Mouse (Mus musculus): ENCODE measurements at regions not wholly inside any gene's neighbourhood (a gene's known extent, or its start where the extent isn't known, plus 50 kb on each side); places are given as distances from the start of the nearest gene placed in this dataset.

- Histone ChIP-seq H3K27me3 (ENCODE audit: control insufficient read depth, insufficient read depth, low read length) (peaks cover 13% of the 10 kb centered on the region; the same call in 1 of the 2 replicates), H3K27ac (replicated peaks in 1 of 2; ENCODE audit: control insufficient read depth in 1 of 2, insufficient read depth in 1 of 2, low read depth in 2 of 2, low read length in 2 of 2) (no peak overlapping the region), H3K4me3 (ENCODE audit: control insufficient read depth in 1 of 2, insufficient read depth in 1 of 2, low read depth in 1 of 2, low read length in 2 of 2) (no peak overlapping the region), H3K4me1 (ENCODE audit: control insufficient read depth in 2 of 2, insufficient read depth in 2 of 2, low read length in 2 of 2) (no peaks in the 10 kb centered on the region), H3K9ac (ENCODE audit: low read length) (no peak overlapping the region), H3K4me2 (ENCODE audit: low read length) (no peak overlapping the region), H3K9me3 (ENCODE audit: control insufficient read depth, low read length) (no peaks in the 10 kb centered on the region), H3K36me3 (ENCODE audit: control insufficient read depth, insufficient read depth, low read length) (no peaks in the 10 kb centered on the region)
- no peak for ATAC-seq (ENCODE audit: insufficient number of reproducible peaks, insufficient read depth, low FRiP score, low read depth)
- 69% methylated on average over 5 of the region's 5 CpGs for WGBS
Measured at GRCm38 (mm10) chrX:103904038-103904696, 76.9 kb downstream of the Rlim start.

GRCm38 (mm10) chrX:103879329-103879935, 57.6 kb upstream of the Slc16a2 start:
- H3K4me3 ChIP-seq (ENCODE audit: control insufficient read depth in 1 of 2, insufficient read depth in 1 of 2, low read depth in 1 of 2, low read length in 2 of 2), result no peak overlapping the region
- 29% methylated on average over 22 of the region's 24 CpGs for WGBS

More at GRCm38 (mm10) chrX:103879329-103879935, 57.6 kb upstream of the Slc16a2 start:
- H3K27ac ChIP-seq (replicated peaks in 1 of 2; ENCODE audit: control insufficient read depth in 1 of 2, insufficient read depth in 1 of 2, low read depth in 2 of 2, low read length in 2 of 2), result no peak overlapping the region
- no peak overlapping the region for H3K9ac ChIP-seq (ENCODE audit: low read length)
- H3K4me1 ChIP-seq (ENCODE audit: control insufficient read depth in 2 of 2, insufficient read depth in 2 of 2, low read length in 2 of 2), result no peaks in the 10 kb centered on the region
- H3K27me3 ChIP-seq (ENCODE audit: control insufficient read depth, insufficient read depth, low read length), result peaks cover 19% of the 10 kb centered on the region
- peak overlapping the region; percentile 43 for H3K4me2 ChIP-seq (ENCODE audit: low read length)
- no peaks in the 10 kb centered on the region for H3K36me3 ChIP-seq (ENCODE audit: control insufficient read depth, insufficient read depth, low read length)
- no peak for ATAC-seq (ENCODE audit: insufficient number of reproducible peaks, insufficient read depth, low FRiP score, low read depth)
- no peaks in the 10 kb centered on the region for H3K9me3 ChIP-seq (ENCODE audit: control insufficient read depth, low read length)

All from heart, embryonic 14.5 days (tissue).